Mouse (Mus musculus) hindbrain, embryonic 10.5 days (tissue): ENCODE results near the gene Fam71b. TPM values are rescaled to one million over a fixed set of nuclear protein-coding genes. Genes with fewer than 3 reads are reported as not detected.

Source experiments
- DNase-seq: peaks from one replicate; pipeline ENCODE4 v3.0.0-alpha.2; 2017; ENCODE audit warnings: low spot score
- H3K27ac ChIP-seq: fragments of 300-500 bp; sonication (generic); 2 replicates; pipeline ENCODE4 v1.5.1; 2016; ENCODE audit warnings: mild to moderate bottlenecking, moderate library complexity
- H3K27me3 ChIP-seq: fragments of 300-500 bp; sonication (generic); 2 replicates; pipeline ENCODE4 v1.6.1; 2016; ENCODE audit warnings: mild to moderate bottlenecking; ENCODE audit not compliant: poor library complexity, insufficient read depth, severe bottlenecking
- H3K36me3 ChIP-seq: fragments of 300-500 bp; sonication (generic); 2 replicates; pipeline ENCODE4 v1.6.1; 2016; ENCODE audit warnings: mild to moderate bottlenecking, moderate library complexity
- H3K4me1 ChIP-seq: fragments of 300-500 bp; sonication (generic); replicated peaks from 2 replicates; pipeline ENCODE4 v1.6.1; 2016; ENCODE audit warnings: mild to moderate bottlenecking
- H3K4me3 ChIP-seq: fragments of 300-500 bp; sonication (generic); 2 replicates; pipeline ENCODE4 v1.5.1; 2016; ENCODE audit warnings: mild to moderate bottlenecking, moderate library complexity
- H3K9me3 ChIP-seq: fragments of 300-500 bp; sonication (generic); 2 replicates; pipeline ENCODE4 v1.6.1; 2016; ENCODE audit warnings: mild to moderate bottlenecking, moderate library complexity
- WGBS: fragments of 180-500 bp; shearing (Covaris S2); methylation state at CpG from one replicate; pipeline ENCODE4 v1.1.7; 2016; 5-methylcytosine and 5-hydroxymethylcytosine counted together
- polyA plus RNA-seq: library from polyadenylated mRNA; unstranded; fragments of >200 nt; fragmentation: Nextera tagmentation; extraction: Ambion mirVana; gene quantifications from 2 replicates; pipeline ENCODE4 v1.2.1, GENCODE M21; 2016

Gene Fam71b
- polyA plus RNA-seq, 1 experiment from 2014 or later = not detected

DNA sequence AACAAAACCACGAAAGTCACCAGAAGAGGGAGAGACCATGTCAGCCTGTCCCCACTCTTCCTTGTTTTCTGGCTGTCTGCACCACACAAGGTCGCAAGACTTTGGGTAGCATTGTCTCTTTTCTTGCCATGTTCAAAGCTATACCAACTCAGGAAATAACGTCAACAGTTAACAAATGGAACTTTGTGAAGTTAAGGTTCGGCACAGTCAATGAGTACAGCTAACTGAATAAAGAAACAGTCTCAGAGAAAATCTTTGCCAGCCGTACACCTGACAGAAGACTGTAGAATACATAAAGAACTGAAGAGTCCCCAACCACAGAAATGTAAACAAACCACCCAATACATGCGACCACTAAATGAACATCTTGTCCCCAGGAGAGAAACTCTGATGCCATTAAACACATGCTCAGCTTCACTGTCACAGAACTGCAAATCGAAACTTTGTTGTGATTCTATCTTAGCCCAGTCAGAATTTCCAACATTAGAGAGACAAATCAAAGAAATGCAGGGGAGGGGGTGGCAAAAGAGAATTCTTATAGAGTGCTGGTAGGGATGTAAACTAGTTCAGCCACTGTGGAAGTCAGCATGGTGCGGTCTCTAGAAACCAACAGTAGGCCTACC, 23.9 kb upstream of the Fam71b start:
- Histone ChIP-seq H3K27me3 (no peaks in the 10 kb centered on the region), H3K36me3 (no peaks in the 10 kb centered on the region), H3K4me1 (0 out of 2 replicates have a peak, but pooled peaks cover 2% of the 10 kb centered on the region), H3K4me3 (no peak overlapping the region), H3K9me3 (no peaks in the 10 kb centered on the region), H3K27ac (no peak overlapping the region)
- WGBS = 88% methylated on average over 8 of the region's 8 CpGs
- no peak for DNase-seq

DNA sequence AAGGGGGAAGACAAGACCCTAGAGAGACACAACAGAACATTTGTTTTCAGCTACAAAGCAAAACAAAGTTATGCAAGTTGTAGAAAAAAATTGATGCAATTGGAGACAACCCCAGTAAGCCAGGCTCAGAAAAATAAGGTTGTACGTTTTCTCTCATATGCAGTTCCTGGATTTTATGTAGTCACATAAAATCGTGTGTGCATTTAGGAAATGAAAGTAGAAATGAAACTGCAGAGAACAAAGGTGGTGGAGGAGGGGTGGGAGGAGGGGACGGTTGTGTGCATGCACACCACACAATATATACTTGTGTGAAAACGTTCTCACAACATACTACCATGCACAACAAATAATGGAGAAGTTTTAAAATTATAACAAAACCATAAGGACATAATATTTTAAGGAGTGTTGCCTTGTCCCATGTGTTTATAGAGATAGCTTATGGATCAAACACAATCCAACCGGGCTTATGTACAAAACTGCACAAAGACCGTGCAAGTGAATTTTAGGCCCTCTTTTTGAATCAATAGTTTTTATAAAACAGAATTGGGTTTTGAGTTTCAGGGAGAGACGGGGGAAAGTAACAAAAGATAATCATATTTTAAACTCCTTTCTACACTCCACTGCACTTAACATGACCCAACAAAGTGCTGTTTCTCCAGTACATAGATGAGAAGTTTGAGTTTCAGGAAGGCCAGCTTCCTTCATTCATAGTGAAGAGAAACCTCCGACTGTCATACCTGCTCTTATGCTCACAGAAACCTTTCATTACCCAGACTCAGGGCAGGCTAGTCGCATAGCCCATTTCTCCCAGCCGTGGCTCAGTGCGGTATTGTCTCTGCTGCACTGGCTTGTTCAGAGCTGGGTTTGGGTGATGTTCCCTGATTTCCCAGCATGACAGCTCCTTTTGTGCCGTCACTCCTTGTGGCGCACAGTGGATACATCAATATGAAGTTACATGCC, 23.0 kb upstream of the Fam71b start:
- Histone ChIP-seq H3K9me3 (no peaks in the 10 kb centered on the region), H3K4me1 (0 out of 2 replicates have a peak, but pooled peaks cover 2% of the 10 kb centered on the region), H3K4me3 (no peak overlapping the region), H3K27me3 (no peaks in the 10 kb centered on the region), H3K27ac (no peak overlapping the region), H3K36me3 (no peaks in the 10 kb centered on the region)
- 86% methylated on average over 13 of the region's 13 CpGs for WGBS
- no peak for DNase-seq

DNA sequence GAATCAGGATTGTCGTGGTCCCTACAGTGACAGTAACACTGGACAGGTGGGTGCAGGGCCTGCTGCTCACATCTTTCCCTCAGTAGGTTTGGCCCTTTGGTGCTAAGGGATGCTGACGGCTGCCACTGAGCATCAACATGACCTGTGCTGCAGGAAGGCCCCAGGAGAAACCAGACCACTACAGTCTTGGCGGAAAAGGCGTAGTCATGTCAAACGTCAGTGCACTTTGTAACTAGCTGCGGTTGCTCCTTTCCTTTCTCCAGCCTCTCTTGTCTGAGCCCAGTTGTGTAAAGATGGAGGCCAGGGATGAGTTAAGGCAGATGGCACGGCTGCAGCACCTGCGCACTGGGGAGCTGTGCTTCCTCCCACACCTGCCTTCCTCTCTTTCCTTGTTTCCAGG, 21.3 kb upstream of the Fam71b start:
- Histone ChIP-seq H3K4me3 (no peak overlapping the region), H3K36me3 (no peaks in the 10 kb centered on the region), H3K9me3 (no peaks in the 10 kb centered on the region), H3K4me1 (0 out of 2 replicates have a peak, but pooled peaks cover 2% of the 10 kb centered on the region), H3K27me3 (no peaks in the 10 kb centered on the region), H3K27ac (no peak overlapping the region)
- 86% methylated on average over 8 of the region's 8 CpGs for WGBS
- DNase-seq = no peak

DNA sequence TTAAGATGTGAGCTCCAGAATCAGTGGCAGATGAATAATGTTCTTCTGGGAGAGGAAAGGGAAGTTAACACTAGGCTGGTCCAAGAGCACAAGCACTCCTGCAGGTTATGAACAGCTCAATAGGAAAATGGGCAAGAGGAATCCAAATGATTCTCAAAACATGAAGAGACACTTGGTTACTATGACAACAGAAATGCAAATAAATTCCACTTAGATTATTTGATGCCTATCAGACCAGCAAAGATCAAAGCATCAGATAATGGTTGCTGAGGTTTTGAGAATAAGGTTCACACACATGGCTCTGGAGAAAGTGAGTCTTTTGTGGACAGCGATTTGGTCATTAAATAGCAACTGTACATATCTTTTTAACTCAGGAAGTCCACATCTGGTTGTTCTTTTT, 19.0 kb upstream of the Fam71b start:
- H3K27ac ChIP-seq = no peak overlapping the region
- 0 out of 2 replicates have a peak, but pooled peaks cover 2% of the 10 kb centered on the region for H3K4me1 ChIP-seq
- no peaks in the 10 kb centered on the region for H3K36me3 ChIP-seq
- no peak overlapping the region for H3K4me3 ChIP-seq
- 97% methylated on average over 1 of the region's 1 CpGs for WGBS
- no peak for DNase-seq
- no peaks in the 10 kb centered on the region for H3K9me3 ChIP-seq
- H3K27me3 ChIP-seq = no peaks in the 10 kb centered on the region

DNA sequence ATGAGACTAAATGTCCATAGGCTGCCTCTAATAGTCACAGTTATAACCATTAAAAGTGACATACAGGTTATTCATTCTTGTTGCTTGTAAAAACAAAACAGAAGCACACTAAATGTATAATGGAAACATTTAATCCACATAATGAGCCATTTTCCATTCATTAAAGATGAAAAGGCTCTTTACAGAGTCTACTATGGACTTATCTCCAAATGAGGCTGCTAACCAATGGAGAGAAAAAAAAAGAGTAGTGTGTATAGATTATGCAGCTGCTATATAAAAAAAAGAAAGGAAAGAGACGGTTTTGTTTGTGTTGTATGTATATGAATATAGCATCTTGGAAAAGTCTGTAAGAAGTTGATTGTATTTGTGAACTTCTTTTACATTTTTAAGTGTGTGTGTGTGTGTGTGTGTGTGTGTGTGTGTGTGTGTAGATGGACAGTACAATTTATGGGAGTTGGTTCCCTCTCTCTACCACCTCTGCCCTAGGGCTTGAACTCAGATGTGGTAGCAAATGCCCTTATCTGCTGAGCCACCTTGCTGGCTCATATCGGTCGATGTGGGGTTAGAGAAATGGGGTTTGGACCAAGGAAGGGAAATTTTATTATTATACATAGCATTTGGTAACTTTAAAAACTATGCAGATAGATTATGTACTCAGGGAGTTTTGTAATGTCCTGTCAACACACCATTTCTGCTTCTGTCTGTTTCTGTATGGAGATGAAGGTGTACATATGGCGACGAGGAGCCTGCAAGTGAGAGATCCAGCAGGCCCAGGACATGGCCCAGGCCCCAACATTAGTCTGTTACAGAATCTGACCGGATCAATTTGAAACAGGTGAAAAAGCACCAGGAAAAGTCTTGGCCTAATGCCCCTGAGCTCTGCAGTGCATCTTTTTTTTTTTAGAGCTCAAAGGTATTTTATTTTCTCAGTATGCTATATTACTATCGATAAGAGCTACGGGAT, 18.3 kb upstream of the Fam71b start:
- Histone ChIP-seq H3K27ac (no peak overlapping the region), H3K27me3 (no peaks in the 10 kb centered on the region), H3K4me3 (no peak overlapping the region), H3K36me3 (no peaks in the 10 kb centered on the region), H3K9me3 (no peaks in the 10 kb centered on the region), H3K4me1 (0 out of 2 replicates have a peak, but pooled peaks cover 2% of the 10 kb centered on the region)
- DNase-seq = no peak
- 92% methylated on average over 8 of the region's 8 CpGs for WGBS

DNA sequence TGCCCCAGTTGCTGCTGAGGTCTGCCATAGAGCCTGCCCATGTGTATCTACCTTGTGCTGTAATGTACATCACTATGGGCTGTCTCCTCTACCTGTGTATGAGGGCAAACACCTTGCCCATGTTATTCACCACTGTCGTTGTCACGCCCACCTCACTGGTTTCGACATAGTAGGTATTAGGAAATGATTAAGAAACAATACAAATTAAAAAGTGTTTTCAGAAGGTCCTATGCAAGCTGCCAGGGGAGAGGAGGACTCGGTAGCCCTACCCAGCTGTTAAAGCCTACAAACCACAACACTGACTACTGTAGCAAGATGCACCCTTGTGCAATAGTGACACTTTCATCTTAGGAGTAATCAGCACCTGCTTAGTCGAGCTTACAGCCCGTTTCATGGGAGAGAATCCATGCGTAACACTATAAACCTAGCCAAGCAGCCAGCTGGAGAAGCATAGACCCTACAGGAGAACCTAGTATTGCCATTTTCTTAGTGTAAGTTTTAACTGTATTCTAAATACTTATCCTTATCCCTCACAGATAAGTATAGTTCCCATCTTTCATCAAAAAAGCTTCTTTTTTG, 16.2 kb upstream of the Fam71b start:
- 91% methylated on average over 7 of the region's 7 CpGs for WGBS
- no peak overlapping the region for H3K27ac ChIP-seq

DNA sequence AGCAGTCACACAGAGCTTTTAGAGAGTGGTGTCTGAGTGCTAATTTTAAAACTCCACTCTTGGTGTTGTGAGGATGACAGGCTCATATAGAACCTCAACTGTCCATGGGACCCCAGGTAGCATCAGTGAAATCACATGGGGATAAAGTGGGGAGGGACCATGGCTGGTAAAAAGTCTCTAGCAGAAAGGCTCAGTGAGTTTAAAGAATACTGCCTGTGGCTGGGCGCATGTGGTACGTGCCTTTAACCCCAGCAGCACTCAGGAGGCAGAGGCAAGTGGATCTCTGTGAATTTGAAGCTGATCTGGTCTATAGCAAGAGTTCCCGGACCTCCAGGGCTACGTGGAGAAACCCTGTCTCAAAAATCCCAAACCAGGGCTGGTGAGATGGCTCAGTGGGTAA, 13.9 kb upstream of the Fam71b start:
- H3K4me1 ChIP-seq = no peaks in the 10 kb centered on the region
- 86% methylated on average over 4 of the region's 4 CpGs for WGBS
- no peak for DNase-seq

More for the DNA sequence above, 16.2 kb upstream of the Fam71b start:
- Histone ChIP-seq H3K9me3 (no peaks in the 10 kb centered on the region), H3K4me1 (0 out of 2 replicates have a peak, but pooled peaks cover 2% of the 10 kb centered on the region), H3K36me3 (no peaks in the 10 kb centered on the region), H3K4me3 (no peak overlapping the region), H3K27me3 (no peaks in the 10 kb centered on the region)
- no peak for DNase-seq

DNA sequence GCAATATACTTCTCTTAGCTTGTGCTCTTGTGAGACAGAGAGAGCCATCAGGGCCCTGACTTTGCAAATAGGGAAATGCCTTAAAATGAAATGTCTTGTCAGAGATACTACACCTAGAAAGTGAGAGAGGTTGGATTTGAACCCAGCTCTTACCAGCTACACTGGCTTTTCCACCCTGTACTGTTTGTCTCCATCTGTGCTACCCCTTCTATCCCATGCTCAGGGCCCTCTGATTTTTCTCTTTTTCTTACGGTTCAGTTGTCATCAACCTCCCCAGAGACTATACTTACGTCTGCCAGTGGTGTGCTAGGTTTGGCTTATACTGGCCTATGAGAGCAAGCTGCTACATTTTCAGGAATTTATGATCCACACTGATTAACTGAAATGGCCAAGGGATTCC, 11.4 kb upstream of the Fam71b start:
- Histone ChIP-seq H3K9me3 (no peaks in the 10 kb centered on the region), H3K27ac (no peak overlapping the region), H3K27me3 (no peaks in the 10 kb centered on the region), H3K4me3 (no peak overlapping the region), H3K4me1 (no peaks in the 10 kb centered on the region), H3K36me3 (no peaks in the 10 kb centered on the region)
- WGBS = 92% methylated on average over 2 of the region's 2 CpGs
- no peak for DNase-seq

More for the DNA sequence above, 13.9 kb upstream of the Fam71b start:
- H3K9me3 ChIP-seq = no peaks in the 10 kb centered on the region
- H3K4me3 ChIP-seq = no peak overlapping the region
- H3K36me3 ChIP-seq = no peaks in the 10 kb centered on the region
- no peak overlapping the region for H3K27ac ChIP-seq
- H3K27me3 ChIP-seq = no peaks in the 10 kb centered on the region

DNA sequence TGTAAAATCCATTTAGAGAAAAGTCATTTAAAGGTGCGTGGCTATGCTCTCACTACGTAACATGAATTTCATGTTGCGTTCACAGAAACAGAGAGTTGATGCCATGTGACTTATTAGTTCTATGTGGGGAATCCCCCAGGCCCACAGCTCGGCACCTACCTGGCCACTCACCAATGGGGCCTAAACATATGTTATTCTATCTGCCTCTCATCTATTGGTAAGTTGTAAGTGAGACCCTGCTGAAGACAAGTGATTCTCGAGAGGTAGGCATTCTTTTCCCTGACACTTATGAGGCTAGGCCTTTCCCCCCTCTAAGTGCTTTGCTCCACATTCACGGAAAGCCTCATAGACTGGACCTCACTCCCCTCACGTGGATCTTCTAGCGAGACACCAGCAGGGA, 9.8 kb upstream of the Fam71b start:
- Histone ChIP-seq H3K27me3 (no peaks in the 10 kb centered on the region), H3K27ac (no peak overlapping the region), H3K9me3 (no peaks in the 10 kb centered on the region), H3K36me3 (no peaks in the 10 kb centered on the region), H3K4me3 (no peak overlapping the region), H3K4me1 (0 out of 2 replicates have a peak, but pooled peaks cover 4% of the 10 kb centered on the region)
- WGBS = 86% methylated on average over 8 of the region's 8 CpGs
- no peak for DNase-seq

DNA sequence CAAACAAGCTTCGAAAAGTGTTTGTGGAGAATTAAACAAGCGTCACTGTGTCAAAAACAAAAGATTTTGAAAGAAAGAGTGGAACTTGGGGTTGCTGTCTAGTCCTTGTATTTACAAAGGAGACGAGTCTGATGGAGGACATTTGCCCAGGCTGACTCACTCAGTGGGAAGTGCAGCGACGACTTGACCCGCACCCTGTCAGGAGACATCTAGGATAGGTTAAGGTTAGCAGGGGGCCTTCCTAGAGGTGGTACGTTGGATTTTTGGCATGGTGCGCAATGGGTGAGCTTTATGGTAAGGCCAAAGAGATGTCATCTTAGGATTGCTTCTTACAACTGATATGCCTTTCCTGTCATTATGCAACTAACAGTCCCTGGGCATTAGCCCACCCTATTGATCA, 9.3 kb upstream of the Fam71b start:
- DNase-seq = no peak
- Histone ChIP-seq H3K4me3 (no peak overlapping the region), H3K4me1 (0 out of 2 replicates have a peak, but pooled peaks cover 4% of the 10 kb centered on the region), H3K9me3 (no peaks in the 10 kb centered on the region), H3K27me3 (no peaks in the 10 kb centered on the region), H3K36me3 (no peaks in the 10 kb centered on the region), H3K27ac (no peak overlapping the region)
- WGBS = 90% methylated on average over 8 of the region's 8 CpGs

DNA sequence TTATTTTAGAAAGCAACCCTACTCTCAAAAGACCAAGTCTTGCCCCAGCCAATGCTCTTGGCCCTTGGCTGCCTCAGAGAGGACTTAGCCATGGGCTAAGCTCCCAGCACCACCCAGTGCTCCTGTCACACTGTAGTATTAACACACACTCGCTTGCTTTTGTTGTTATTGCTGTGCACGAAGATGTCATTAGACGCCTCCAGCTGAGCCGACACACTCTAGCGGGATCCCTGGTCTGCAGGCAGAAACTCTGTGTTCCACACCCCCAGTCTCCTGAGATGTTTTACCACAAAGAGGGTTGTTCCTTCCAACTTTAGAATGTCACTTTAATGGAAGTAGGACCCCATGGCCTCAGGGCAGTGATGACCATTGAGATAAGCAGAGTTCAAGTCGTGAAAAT, 7.9 kb upstream of the Fam71b start:
- Histone ChIP-seq H3K36me3 (no peaks in the 10 kb centered on the region), H3K4me1 (0 out of 2 replicates have a peak, but pooled peaks cover 4% of the 10 kb centered on the region), H3K27ac (no peak overlapping the region), H3K27me3 (no peaks in the 10 kb centered on the region), H3K9me3 (no peaks in the 10 kb centered on the region), H3K4me3 (no peak overlapping the region)
- 72% methylated on average over 6 of the region's 6 CpGs for WGBS
- DNase-seq = no peak
